Mouse (Mus musculus): ENCODE data around the gene Ccr9. TPM values are rescaled to one million over a fixed set of nuclear protein-coding genes. Genes with fewer than 3 reads are reported as not detected.

The Ccr9 gene
- total and polyA plus RNA-seq, 3 experiments, result 0.07 to 0.21 TPM; not detected in 1

DNA sequence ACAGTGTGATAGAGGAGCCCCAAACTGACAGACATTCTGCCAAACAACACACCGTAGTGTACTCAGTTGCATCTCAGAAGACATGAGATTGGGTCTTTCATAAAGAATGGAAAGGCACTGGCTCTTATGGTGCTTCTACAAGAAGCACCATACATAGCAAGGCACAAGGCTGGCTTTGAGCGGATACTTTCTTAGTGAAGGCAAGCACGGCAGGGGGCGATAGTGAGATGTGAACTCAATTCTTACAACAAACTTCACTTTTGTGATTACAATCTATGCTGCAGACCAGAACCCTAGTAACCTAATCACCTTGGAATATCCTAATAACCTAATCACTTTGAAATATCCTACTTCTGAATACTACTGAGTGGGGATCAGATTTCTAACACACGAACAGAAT, 12.6 kb upstream of the Ccr9 start:
- Histone ChIP-seq H3K4me3 (no peak overlapping the region), H3K27me3 (ENCODE audit: control insufficient read depth, insufficient read depth, low read length) (no peaks in the 10 kb centered on the region), H3K79me2 (replicated peaks; ENCODE audit: control insufficient read depth, insufficient read depth, low read length) (no peaks in the 10 kb centered on the region), H3K36me3 (ENCODE audit: control insufficient read depth, insufficient read depth, low read length) (no peaks in the 10 kb centered on the region), H3K4me1 (ENCODE audit: control insufficient read depth, insufficient read depth, low read length) (no peaks in the 10 kb centered on the region), H3K9ac (ENCODE audit: low read depth, low read length) (no peak overlapping the region), H3K27ac (no peak overlapping the region)
- intact Hi-C loops (cut with DNase I), result loop anchor here (10.0 kb wide), 1 partner anchor 109 kb away; no protein-coding TSS in a partner anchor
- DNase-seq, result peak; percentile 6 to 24
- 46% methylated on average over 5 of the region's 5 CpGs for WGBS
- TF ChIP-seq CTCF (IDR thresholded peaks at IDR 0.05), result peak; percentile 58
- no peak for TF ChIP-seq EP300 (IDR thresholded peaks at IDR 0.05; ENCODE audit: insufficient read depth, low read depth, low read length)

GRCm38 (mm10) chr9:123679198-123679597, 959 bp downstream of the Ccr9 start:
- WGBS, result 55% methylated on average over 2 of the region's 2 CpGs
- Histone ChIP-seq H3K27me3 (ENCODE audit: control insufficient read depth, insufficient read depth, low read length) (peaks cover 9% of the 10 kb centered on the region), H3K4me3 (no peak overlapping the region), H3K79me2 (replicated peaks; ENCODE audit: control insufficient read depth, insufficient read depth, low read length) (no peaks in the 10 kb centered on the region), H3K9ac (ENCODE audit: low read depth, low read length) (no peak overlapping the region), H3K4me1 (ENCODE audit: control insufficient read depth, insufficient read depth, low read length) (no peaks in the 10 kb centered on the region), H3K27ac (no peak overlapping the region), H3K36me3 (ENCODE audit: control insufficient read depth, insufficient read depth, low read length) (no peaks in the 10 kb centered on the region)
- DNase-seq, result no peak
- intact Hi-C loops (cut with DNase I), result no loop called here
- TF ChIP-seq EP300 (IDR thresholded peaks at IDR 0.05; ENCODE audit: insufficient read depth, low read depth, low read length), result no peak

DNA sequence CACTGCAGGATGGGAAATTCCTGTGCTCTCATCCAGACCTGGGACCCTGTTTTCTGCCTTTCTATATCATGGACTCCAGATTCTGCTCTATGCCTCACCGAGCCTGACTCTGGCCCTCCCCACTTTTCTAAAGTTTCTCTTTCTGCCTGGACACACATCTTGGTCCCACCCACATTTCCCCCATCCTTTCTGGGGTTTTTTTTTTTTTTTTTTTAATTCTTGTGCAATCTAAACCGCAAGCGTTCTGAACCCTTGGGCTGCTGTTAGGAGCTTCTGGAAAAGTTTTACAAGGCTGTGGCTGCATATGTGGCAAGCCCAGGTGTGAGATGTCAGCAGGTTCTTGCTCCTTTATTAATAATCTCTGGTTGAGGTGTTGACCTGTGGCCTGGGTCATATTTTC, 5.5 kb downstream of the Ccr9 start:
- no peak for DNase-seq
- 57% methylated on average over 3 of the region's 3 CpGs for WGBS
- intact Hi-C loops (cut with DNase I), result no loop called here
- Histone ChIP-seq H3K27me3 (ENCODE audit: control insufficient read depth, insufficient read depth, low read length) (peaks cover under 1% of the 10 kb centered on the region), H3K27ac (no peak overlapping the region), H3K79me2 (replicated peaks; ENCODE audit: control insufficient read depth, insufficient read depth, low read length) (no peaks in the 10 kb centered on the region), H3K9ac (ENCODE audit: low read depth, low read length) (no peak overlapping the region), H3K4me3 (no peak overlapping the region), H3K4me1 (ENCODE audit: control insufficient read depth, insufficient read depth, low read length) (no peaks in the 10 kb centered on the region), H3K36me3 (ENCODE audit: control insufficient read depth, insufficient read depth, low read length) (no peaks in the 10 kb centered on the region)
- TF ChIP-seq CTCF (IDR thresholded peaks at IDR 0.05), result no peak
- TF ChIP-seq POLR2A (IDR thresholded peaks at IDR 0.05; ENCODE audit: insufficient read depth, low read depth, low read length), result no peak
- no peak for TF ChIP-seq EP300 (IDR thresholded peaks at IDR 0.05; ENCODE audit: insufficient read depth, low read depth, low read length)

DNA sequence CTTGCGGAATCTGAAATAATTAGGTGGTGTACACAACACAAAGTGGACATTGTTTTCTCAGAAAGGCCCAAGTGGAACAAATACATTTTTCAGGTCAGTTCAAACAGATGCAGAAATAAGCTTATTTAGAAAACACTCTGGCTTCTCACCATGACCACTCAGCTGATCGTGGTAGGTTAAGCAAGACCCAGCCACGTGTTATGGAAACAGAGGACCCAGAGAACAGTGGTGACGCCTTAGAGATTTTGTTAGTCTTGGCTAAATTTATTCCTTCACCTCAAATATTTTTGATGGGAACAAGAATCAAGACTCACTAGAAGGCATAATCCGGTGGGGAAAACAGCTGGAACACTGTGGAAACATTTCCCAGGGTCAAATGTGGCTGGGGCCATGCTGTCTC, 8.0 kb downstream of the Ccr9 start:
- H3K79me2 ChIP-seq (replicated peaks; ENCODE audit: control insufficient read depth, insufficient read depth, low read length), result no peaks in the 10 kb centered on the region
- DNase-seq, result no peak
- no peaks in the 10 kb centered on the region for H3K4me1 ChIP-seq (ENCODE audit: control insufficient read depth, insufficient read depth, low read length)
- WGBS, result 80% methylated on average over 5 of the region's 5 CpGs
- H3K27ac ChIP-seq, result no peak overlapping the region
- no peak overlapping the region for H3K4me3 ChIP-seq
- no peaks in the 10 kb centered on the region for H3K36me3 ChIP-seq (ENCODE audit: control insufficient read depth, insufficient read depth, low read length)
- TF ChIP-seq POLR2A (IDR thresholded peaks at IDR 0.05; ENCODE audit: insufficient read depth, low read depth, low read length) (no peak), EP300 (IDR thresholded peaks at IDR 0.05; ENCODE audit: insufficient read depth, low read depth, low read length) (no peak), CTCF (IDR thresholded peaks at IDR 0.05) (no peak)
- no peaks in the 10 kb centered on the region for H3K27me3 ChIP-seq (ENCODE audit: control insufficient read depth, insufficient read depth, low read length)
- H3K9ac ChIP-seq (ENCODE audit: low read depth, low read length), result no peak overlapping the region
- intact Hi-C loops (cut with DNase I), result no loop called here

- no peaks in the 10 kb centered on the region for H3K36me3 ChIP-seq (ENCODE audit: control insufficient read depth, insufficient read depth, low read length)
- no peak for DNase-seq
- no peak for TF ChIP-seq EP300 (IDR thresholded peaks at IDR 0.05; ENCODE audit: insufficient read depth, low read depth, low read length)
- no peak for TF ChIP-seq POLR2A (IDR thresholded peaks at IDR 0.05; ENCODE audit: insufficient read depth, low read depth, low read length)
- no peak for TF ChIP-seq CTCF (IDR thresholded peaks at IDR 0.05)
- H3K27me3 ChIP-seq (ENCODE audit: control insufficient read depth, insufficient read depth, low read length), result no peaks in the 10 kb centered on the region
- H3K79me2 ChIP-seq (replicated peaks; ENCODE audit: control insufficient read depth, insufficient read depth, low read length), result no peaks in the 10 kb centered on the region
- WGBS, result 54% methylated on average over 1 of the region's 1 CpGs
- H3K27ac ChIP-seq, result no peak overlapping the region
- no peak overlapping the region for H3K4me3 ChIP-seq
- H3K9ac ChIP-seq (ENCODE audit: low read depth, low read length), result no peak overlapping the region
- H3K4me1 ChIP-seq (ENCODE audit: control insufficient read depth, insufficient read depth, low read length), result no peaks in the 10 kb centered on the region
- intact Hi-C loops (cut with DNase I), result no loop called here
These were observed 10.0 kb downstream of the Ccr9 start for GRCm38 (mm10) chr9:123688227-123688626.

DNA sequence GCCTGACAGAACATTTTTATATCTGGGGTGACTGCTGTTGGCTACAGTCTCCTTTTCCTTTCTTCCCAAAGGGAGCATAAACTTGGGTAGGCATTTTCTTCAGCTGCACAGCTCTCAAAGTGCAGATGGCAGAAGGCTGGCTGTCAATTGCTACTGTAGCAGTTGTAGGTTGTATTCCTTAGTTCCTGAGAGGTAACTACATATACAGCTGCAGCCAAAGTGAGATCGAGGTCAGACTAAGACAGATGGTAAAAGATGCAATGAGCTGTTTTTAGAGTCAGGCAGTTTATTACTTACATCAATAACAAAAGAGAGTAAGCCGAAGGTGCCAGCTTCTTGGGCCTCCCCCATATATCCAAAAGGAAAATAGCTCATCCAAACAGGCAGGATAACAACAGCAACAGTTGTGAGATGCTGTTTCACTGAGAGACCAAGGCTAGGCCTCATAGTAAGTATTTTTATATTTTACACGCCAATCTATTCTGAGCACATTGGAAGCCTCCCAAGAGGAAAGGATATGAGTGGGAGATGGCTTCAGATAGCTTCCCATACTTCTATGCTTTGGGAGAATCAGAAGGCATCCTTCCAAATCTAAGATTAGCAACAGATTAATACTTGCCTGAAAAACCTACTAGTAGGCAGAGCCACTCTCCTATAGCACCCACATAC, 17.5 kb downstream of the Ccr9 start:
- intact Hi-C loops (cut with DNase I), result no loop called here
- H3K79me2 ChIP-seq (replicated peaks; ENCODE audit: control insufficient read depth, insufficient read depth, low read length), result no peaks in the 10 kb centered on the region
- no peak overlapping the region for H3K9ac ChIP-seq (ENCODE audit: low read depth, low read length)
- H3K27ac ChIP-seq, result no peak overlapping the region
- no peaks in the 10 kb centered on the region for H3K4me1 ChIP-seq (ENCODE audit: control insufficient read depth, insufficient read depth, low read length)
- no peaks in the 10 kb centered on the region for H3K27me3 ChIP-seq (ENCODE audit: control insufficient read depth, insufficient read depth, low read length)
- peaks cover 9% of the 10 kb centered on the region for H3K36me3 ChIP-seq (ENCODE audit: control insufficient read depth, insufficient read depth, low read length)
- no peak for TF ChIP-seq POLR2A (IDR thresholded peaks at IDR 0.05; ENCODE audit: insufficient read depth, low read depth, low read length)
- TF ChIP-seq CTCF (IDR thresholded peaks at IDR 0.05), result no peak
- no peak for TF ChIP-seq EP300 (IDR thresholded peaks at IDR 0.05; ENCODE audit: insufficient read depth, low read depth, low read length)
- no peak overlapping the region for H3K4me3 ChIP-seq
- DNase-seq, result no peak
- 53% methylated on average over 3 of the region's 3 CpGs for WGBS
